Mouse (Mus musculus): ENCODE measurements around the gene Pdyn.
A peak's percentile ranks its signal among the peaks of the same experiment; 100 is the strongest.

The Pdyn gene

DNA sequence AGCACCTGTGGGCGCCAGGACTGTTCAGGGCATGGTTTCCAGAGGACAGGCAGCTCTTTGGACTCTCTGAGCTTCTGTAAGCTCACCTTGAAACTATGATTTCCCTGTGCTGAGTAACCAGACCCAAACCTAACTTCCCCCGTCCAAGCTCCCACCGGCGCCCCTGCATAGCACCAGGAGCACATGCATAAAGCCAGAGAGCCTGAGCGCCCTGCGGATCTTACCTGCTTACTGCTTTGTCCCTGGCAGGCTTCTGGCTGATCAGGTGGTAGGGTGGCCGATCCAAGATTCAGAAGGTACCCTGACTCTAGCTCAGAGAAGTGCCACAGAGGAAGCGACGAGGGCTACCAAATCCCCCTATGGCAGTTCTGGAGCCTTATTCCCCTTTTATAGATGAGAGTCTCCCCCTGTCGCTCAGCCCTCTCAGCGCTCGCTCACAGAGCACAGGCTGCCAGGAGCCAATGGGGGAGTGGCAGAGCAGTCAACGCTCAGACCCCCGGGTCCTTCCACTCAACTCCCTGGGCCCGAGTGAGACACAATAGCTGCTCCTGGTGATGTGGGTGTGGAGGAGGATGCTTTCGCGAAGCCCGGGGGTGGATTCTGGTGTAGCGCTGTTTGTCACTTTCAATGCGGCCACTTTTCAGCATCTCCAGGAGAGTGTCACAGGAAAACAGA, at the start of gene Pdyn:
Gene Pdyn (minus strand): TSS at position 361 of the 675 bp plus-strand sequence.
- DNase-seq (ENCODE audit: low read depth) = no peak

DNA sequence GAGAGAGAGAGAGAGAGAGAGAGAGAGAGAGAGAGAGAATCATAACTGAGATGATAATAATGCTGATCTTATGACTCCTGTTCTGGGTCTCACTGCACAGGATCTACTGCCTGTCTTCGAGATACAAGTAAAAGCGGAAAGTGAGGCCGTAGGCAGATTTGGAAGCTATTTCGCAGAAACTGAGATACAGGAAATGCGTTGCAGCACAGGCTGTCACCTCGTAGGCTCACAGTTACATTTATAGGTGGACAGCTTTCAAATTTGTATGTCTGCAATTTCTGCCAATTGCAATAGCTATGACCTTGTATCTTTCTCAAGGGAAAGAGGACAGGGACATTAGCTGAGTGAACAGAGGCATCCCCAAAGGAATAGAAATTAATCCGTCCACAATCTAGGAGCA, 42.4 kb upstream of the Pdyn start:
- DNase-seq (ENCODE audit: low read depth) = no peak

DNA sequence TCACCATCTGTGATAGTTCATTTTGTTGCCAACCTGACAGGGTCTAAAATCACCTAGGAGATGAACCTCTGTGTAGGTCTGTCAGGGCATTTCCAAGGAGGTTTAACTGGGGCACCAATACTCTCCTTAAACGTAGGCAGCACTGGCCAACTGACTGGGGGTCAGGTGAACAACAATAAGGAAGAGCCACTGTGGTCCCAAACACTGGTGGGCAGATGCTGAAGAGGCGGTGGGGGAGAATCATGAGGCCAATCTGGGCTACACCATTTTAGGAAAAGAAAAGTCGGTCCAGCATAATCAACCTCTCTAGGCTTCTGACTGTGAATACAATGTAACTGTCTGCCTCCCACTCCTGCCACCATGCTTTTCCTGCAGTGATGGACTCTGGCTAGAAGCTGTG, 40.9 kb upstream of the Pdyn start:
- no peak for DNase-seq (ENCODE audit: low read depth)

DNA sequence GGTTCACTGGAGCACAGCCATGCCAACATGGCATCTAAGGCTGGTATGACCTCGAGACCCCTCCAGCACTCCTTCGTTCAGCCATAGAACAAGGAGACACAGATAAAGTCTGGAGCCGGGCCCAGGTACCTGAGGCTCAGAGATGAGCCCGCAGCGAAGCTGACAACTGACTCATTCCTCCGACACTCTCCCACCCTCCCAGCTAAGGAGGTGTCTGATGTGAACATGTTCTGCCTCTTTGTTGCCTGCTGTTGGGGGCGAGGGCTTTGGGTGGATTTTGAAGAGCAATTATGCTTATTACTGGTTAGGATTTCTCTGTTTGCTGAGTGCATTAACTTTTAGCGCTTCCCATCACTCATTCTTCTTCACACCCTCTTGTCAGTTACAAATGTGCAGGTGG, 34.4 kb upstream of the Pdyn start:
- no peak for DNase-seq (ENCODE audit: low read depth)

DNA sequence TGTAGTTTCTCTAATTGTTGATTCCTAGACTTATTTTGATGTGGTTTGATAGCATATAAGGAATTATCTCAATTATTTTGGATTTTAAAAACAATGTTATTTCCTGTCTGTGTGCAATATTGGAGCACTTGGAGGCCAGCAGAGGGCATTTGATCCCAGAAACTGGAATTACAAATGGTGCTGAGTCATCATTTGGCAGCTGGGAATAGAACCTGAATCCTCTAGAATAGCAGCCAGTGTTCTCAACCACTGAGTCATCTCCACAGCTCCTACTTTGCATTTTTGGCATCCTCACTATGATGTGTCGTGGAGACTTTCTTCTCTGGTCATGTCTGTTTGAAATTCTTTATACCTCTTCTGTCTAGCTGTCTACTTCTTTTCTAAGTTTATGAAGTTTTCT, 30.0 kb upstream of the Pdyn start:
- no peak for DNase-seq (ENCODE audit: low read depth)

DNA sequence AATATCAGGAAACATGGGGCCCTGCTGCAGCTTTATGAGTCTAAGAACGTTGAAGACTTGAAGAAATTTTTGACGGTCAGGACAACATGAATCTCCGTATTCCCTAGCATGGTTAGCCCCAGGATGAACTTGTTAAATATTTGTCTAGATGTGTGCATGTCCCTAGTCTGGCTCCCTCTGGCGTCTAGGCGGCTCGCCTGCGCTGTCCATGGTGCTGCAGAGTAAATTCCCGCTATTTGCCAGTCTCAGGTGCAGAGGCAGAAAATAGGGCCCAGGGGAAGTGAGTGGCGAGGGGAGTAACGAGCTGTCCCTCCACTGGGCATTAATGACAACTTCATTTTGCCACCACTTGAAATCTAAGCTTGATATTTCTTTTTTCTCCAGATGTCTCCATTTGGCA, 16.0 kb upstream of the Pdyn start:
- DNase-seq (ENCODE audit: low read depth) = peak; percentile 3

DNA sequence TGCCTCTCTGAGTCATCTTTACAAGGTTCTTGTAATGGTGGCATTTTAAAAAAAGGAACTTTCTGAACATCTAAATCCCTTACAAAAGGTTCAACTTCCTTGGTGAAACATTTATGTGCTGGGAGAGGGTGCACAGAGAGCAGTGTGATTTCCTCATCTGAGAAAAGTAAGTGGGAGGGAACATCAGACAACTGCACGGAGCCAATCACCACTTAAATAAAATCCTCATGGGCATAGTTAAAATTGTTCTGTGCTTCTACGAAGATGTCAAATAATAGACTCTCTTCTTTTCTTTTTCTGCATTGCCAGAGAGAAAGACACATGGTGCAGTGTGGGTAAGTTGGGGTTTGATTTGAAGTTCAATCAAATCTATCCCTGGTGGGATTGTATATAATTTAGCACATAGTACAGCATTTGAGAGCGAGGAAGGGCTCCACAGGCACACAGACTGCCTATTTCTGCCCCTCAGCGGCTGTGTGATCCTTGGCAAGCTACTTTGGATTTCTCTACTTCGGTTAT, 13.4 kb upstream of the Pdyn start:
- DNase-seq (ENCODE audit: low read depth) = no peak

DNA sequence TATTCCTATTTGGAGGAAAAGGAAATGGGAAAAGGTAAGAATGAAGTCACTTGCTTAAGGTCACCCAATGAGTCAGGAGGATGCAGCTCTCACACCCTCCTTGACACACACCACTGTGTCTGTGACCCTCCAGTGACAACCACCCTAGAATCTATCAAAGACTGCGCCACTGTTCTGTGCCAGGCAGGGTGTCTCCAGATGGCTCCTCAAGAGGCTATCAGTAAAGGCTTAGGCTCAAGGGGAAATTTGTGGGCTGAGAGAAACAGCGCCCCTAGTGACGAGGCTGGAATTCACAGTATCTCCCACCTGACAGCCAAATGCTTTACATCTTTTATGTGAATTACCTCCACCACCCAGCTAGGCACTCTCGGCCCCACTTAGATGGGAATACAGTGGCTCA, 3.6 kb downstream of the Pdyn start:
- peak; percentile 30 for DNase-seq (ENCODE audit: low read depth)

DNA sequence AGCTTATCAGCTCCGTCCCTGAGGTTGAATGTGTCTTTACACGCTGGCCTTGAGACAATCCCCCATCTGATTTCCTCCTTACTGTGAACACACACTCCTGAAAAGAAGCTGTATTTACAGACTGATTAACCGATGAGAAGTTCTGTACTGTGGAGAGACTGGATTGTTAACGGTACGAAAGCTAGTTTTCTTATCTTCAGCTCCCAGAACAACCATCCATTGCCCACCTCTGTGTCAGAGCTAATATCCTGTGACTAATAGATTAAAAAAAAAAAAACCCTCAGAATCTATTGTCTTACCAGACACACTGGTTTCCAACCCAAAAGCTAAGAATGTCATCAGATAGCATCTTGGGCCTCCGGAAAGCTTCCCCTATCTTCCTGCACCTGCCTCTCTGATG, 5.3 kb downstream of the Pdyn start:
- DNase-seq (ENCODE audit: low read depth) = no peak

DNA sequence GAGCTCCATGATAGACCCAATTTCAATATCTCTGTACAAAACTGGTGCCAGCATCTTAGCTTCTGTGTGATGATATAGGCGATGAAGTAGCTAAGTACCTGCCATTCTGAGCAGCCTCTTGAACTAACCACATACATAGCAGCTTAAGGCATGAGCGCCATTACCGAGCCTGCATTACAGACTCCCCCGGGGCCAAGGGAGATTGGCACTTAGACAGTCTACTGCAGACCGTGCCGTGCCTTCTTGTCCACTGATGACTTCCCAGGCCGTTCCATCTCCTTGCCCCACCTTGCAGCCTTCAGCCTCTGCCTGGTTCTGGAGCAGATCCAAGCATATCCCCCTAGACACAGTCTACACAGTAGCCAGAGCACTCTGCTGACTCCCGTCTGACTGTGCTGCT, 7.0 kb downstream of the Pdyn start:
- no peak for DNase-seq (ENCODE audit: low read depth)

DNA sequence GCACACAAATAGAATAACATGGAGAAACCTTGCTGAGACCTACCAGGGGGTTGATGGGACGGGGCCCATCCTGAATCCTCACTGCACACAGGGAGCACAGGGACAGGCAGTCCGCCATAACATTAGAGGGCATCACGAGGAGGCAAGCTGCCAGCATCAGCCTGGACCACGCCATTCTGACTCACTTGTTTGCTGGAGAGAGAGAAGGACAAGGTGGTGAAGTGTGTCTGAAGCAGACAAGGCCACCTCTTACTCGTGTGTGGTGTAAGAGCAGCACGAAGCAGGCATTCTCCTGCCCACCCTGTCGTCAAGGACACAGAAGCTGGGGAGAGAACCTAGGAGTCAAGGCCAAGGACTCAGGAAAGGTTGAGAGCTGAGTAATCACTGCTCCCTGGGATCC, 9.9 kb downstream of the Pdyn start:
- no peak for DNase-seq (ENCODE audit: low read depth)

DNA sequence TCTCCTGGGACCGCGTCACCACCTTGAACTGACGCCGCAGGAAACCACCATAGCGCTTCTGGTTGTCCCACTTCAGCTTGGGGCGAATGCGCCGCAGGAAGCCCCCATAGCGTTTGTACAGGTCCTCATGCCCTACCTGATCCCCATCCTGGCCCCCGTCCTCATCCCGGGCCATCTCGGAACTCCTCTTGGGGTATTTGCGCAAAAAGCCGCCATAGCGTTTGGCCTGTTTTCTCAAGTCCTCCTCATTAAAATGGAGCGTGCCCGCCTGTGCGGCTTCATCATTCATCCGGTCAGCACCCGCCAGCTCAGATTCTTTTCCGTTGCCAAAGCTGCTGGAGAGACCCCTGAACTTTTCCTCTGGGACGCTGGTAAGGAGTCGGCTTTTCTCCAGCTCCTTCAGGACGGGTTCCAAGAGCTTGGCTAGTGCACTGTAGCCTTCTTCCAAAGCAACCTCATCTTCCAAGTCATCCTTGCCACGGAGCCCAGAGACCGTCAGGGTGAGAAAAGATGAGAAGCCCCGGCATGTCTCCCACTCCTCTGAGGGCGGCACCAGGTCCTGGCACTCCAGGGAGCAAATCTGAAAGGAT, 11.5 kb downstream of the Pdyn start:
- DNase-seq (ENCODE audit: low read depth) = no peak

DNA sequence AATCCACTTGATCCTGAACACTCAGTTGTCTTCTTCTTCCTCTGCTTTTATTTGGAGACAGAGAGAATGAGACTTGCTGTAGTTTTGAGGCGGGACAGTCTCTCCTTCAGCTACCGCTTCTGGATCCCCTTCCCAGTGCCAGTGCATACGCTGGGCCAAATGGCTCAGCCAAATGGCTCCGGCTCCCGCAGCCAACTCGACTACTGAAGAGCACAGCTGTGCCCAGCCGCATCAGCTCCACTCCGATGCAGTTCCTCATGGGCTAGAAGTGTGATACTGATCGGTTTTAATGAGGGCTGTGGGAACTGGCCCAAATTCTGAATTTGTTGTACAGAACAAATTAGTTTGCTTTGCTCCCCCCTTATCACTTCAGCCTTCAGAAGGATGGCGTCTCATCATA, 12.7 kb downstream of the Pdyn start:
- no peak for DNase-seq (ENCODE audit: low read depth)

DNA sequence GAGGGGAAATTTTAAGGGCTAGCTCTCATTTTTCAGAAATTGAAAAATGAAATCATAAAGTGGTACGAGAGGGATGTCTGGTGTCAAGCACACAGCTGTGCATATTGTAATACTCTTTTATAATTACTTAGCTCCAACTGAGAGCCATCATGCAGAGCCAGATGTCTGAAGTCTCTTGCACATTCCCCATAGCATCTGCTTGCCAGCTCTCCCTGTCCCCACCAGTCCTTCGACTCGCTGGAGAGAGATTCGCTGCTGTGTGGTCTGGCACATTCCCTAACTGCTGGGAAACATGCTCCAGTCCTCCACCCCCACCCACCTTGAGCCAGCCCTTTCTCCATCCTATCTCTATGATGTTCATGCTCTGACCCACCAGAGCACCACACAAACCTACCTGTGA, 15.6 kb downstream of the Pdyn start:
- no peak for DNase-seq (ENCODE audit: low read depth)

DNA sequence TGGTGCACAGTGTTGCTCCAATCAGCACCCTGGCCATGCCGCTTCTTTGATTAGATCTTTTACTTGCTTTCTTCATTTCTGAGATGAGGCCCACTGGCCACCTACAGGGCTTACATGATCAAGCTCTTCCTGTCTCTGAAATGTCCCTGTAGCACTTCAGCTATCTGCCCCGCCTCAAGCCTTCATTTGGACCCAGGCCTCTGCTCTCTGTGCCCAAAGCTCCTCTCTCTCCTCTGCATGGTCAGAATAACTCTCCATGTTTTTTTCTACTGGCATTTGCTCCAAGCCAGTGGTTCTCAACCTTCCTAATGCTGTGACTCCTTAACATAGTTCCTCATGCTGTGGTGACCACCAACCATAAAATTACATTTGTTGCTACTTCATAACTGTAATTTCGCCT, 19.4 kb downstream of the Pdyn start:
- no peak for DNase-seq (ENCODE audit: low read depth)

DNA sequence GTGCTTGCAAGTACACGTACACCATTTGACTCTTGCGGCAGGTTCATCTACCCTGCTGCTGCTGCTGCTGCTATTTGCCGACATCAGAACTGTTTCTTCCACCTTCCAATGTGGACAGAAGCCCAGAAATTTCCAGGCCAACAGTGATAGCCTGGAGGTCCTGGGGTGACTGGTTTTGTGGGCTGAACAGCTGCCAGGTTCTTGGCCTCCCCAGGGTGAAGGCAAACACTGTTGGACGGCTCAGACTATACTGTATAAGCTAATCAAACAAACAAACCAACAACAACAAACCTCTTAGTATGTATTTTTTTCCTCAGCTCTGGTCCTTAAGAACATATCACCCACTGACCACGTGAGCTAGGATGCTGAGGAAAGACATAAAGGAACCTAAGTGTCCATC, 20.6 kb downstream of the Pdyn start:
- DNase-seq (ENCODE audit: low read depth) = no peak

DNA sequence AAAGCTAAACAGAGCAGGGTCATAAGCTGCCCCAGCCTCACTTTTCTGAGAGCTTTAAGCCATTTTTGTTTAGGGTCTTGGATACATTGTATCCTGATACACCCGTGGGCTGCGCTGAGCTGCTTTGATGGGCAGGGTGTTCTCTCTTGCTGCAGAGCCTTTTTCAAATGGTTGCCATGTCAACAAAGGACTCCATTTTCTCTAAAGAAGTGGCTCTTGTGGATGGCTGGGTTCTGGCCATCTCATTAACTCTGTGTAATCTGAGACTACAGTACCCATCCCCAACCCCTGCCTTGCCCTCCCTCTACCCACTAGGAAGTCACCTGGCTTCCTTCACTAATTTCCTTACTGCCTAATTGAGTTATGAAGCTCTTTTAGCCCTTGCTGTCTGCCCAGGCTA, 22.0 kb downstream of the Pdyn start:
- DNase-seq (ENCODE audit: low read depth) = no peak

DNA sequence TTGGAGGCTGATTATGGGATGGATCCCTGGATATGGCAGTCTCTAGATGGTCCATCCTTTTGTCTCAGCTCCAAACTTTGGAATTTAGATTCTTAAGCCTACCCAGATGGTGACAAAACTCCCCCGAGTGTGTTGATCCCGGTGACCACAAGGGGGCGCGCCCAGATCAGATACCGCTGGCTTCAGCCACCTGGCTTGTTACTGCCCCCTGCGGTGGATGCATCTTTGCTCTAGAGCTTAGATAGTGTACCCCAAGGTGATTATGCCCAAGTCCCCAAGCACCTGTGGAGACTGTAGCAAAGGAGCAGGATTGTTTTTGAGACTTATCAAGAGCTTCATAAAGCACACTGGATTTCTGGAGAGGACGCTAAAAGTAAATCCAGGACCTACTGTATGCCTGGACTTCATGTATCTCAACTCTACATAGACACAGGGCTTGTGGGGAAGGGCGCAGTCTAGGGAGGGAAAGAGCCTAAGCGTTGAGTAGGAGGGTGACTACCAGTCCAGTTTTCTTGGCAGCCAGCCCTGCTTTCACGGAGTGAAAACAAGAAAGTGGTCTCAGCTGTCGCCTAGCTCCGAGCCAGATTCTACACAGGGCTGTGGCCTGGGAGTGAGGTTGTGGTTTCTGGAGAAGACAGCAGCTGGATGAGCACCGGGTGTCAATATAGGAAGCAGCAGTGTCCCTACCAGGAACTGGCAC, 24.6 kb downstream of the Pdyn start:
- DNase-seq (ENCODE audit: low read depth) = peak; percentile 80

DNA sequence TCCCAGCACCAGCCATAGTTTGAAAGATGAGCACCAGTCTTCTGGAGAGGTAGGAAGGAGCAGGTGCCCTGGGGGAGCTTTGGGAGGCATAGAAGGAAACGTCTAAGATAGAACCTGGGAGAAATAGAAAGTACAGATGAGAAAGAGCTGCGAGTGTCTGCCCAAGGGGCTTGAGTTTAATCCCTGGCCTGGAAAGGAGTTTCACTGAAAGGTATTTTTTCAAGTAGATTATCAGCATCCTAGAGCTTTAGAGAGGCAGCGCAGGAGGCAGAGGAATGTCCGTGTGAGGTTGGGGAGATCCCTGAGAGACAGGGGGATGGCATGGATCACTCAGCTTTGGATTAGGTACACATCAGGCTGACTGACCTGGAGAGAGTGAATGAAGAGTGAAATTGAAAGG, 27.7 kb downstream of the Pdyn start:
- no peak for DNase-seq (ENCODE audit: low read depth)

DNA sequence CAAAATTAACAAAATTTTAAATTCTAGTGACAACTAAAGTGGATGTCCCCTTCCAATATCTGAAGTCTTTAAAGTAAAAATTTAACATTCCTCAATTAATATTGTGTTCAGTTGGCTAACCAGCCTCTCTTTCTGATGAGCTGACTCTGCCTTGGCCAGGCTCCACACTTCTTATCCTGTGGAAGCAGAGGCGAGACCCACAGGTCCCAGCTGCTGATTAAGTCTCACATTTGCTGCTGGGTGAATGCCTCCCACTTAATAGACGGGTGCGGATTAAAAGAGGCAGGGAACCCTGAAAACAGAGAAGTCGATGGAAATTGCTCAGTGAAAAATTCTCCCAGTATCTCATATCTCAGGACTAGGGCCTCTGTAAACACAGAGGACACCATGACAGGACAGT, 37.2 kb downstream of the Pdyn start:
- no peak for DNase-seq (ENCODE audit: low read depth)

DNA sequence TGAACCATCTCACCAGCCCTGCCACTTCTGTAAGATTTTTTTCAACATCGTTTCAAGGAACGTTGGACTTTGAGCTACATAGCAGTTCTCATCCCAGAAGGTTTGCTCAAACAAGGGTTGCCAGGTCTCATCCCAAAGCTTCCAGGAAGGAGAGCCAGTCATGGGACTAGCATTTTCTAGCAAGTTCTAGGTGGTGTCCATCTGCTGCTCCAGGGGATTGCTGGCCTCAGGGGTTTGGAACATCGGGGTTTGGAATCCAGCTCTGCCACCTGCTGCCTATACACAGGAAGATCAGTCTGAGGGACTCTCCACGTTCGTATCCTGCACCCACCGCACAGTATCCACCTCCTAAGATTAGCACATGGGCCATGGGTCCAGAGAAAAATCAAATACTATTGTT, 39.6 kb downstream of the Pdyn start:
- DNase-seq (ENCODE audit: low read depth) = no peak

DNA sequence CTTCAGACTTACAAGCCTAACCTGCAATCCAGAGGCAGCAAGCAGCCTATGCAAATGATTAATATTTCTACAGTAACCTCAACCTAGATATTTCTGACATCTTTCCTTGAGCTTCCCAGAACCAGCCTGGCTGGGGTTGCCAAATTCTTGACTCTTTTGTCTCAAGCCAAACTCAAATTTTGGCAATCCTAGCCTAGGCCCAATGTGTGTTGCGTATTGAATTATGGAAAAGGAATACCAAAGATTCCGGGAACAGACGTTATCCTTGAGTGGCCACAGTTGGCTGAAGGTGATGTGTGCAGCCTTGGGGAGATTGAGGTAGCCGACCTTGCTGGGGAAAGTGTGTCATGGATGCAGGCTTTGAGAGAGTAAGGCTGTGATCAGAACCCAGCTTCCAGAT, 40.8 kb downstream of the Pdyn start:
- DNase-seq (ENCODE audit: low read depth) = no peak

DNA sequence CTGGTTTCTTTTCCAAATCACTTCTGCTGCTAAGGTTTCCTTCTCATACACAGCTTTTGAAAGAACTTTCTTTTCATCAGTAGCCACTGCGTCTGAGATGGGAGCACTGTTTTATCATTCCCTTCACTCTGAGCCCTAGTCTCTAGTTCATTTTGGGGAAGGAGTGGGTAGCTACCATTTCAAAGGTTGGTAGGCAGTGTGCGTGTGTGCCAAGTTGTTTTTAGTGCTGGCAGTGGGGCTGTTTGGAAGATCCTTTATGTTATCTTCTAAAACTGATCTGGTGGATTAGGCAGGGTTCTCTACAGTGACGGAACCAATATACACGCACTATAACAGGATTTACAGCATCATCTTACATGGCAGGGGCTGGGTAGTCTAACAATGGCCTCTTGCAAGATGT, 44.6 kb downstream of the Pdyn start:
- no peak for DNase-seq (ENCODE audit: low read depth)
